Mouse (Mus musculus) embryonic facial prominence, embryonic 13.5 days (tissue): ENCODE measurements around the gene Nipsnap2. TPM values are rescaled to one million over a fixed set of nuclear protein-coding genes. Genes with fewer than 3 reads are reported as not detected.
"Not testable (repeated sequence)": the region's sequence is repeated elsewhere in the genome, so short reads cannot be mapped to it uniquely, and the experiment has no call there.

Experiments used
- ATAC-seq: fragments of 200-750 bp; cut with Nextera tagmentation; 2 replicates; pipeline ENCODE4 v1.8.0; 2017; ENCODE audit warnings: low read depth; ENCODE audit not compliant: insufficient number of reproducible peaks, insufficient read depth, low FRiP score, low TSS enrichment
- H3K27ac ChIP-seq: fragments of 300-500 bp; sonication (generic); 2 replicates; pipeline ENCODE4 v1.5.1; 2015; ENCODE audit warnings: moderate library complexity, mild to moderate bottlenecking, inconsistent platforms
- H3K27me3 ChIP-seq: fragments of 300-500 bp; sonication (generic); 2 replicates; pipeline ENCODE4 v1.6.1; 2015; ENCODE audit warnings: mild to moderate bottlenecking, inconsistent platforms
- H3K36me3 ChIP-seq: fragments of 300-500 bp; sonication (generic); 2 replicates; pipeline ENCODE4 v1.6.1; 2015; ENCODE audit warnings: mild to moderate bottlenecking, inconsistent platforms
- H3K4me1 ChIP-seq: fragments of 300-500 bp; sonication (generic); 2 replicates; pipeline ENCODE4 v1.6.1; 2015; ENCODE audit warnings: inconsistent platforms
- H3K4me2 ChIP-seq: fragments of 300-500 bp; sonication (generic); 2 replicates; pipeline ENCODE4 v1.6.1; 2015; ENCODE audit warnings: moderate library complexity, mild to moderate bottlenecking, inconsistent platforms
- H3K4me3 ChIP-seq: fragments of 300-500 bp; sonication (generic); 2 replicates; pipeline ENCODE4 v1.5.1; 2015; ENCODE audit warnings: mild to moderate bottlenecking, inconsistent platforms
- H3K9ac ChIP-seq: fragments of 300-500 bp; sonication (generic); 2 replicates; pipeline ENCODE4 v1.6.1; 2015; ENCODE audit warnings: mild to moderate bottlenecking, inconsistent platforms
- H3K9me3 ChIP-seq: fragments of 300-500 bp; sonication (generic); 2 replicates; pipeline ENCODE4 v1.6.1; 2016; ENCODE audit warnings: inconsistent platforms
- WGBS: fragments of 180-500 bp; shearing (Covaris S2); methylation state at CpG from one replicate; pipeline ENCODE4 v1.1.7; 2015; ENCODE audit warnings: mixed read lengths; 5-methylcytosine and 5-hydroxymethylcytosine counted together
- polyA plus RNA-seq: library from polyadenylated mRNA; unstranded; fragments of >200 nt; fragmentation: Nextera tagmentation; extraction: Ambion mirVana; gene quantifications from 2 replicates; pipeline ENCODE4 v1.2.1, GENCODE M21; 2015

Nipsnap2 gene
- polyA plus RNA-seq, 1 experiment from 2014 or later: 113 TPM

- peaks cover 26% of the 10 kb centered on the region for H3K4me1 ChIP-seq
- H3K4me3 ChIP-seq: peak overlapping the region; percentile 94
- no peaks in the 10 kb centered on the region for H3K9me3 ChIP-seq
- WGBS: 76% methylated on average over 6 of the region's 6 CpGs
- no peak for ATAC-seq
- H3K4me2 ChIP-seq: peak overlapping the region; percentile 62
- no peaks in the 10 kb centered on the region for H3K27me3 ChIP-seq
- peak overlapping the region; percentile 97 for H3K27ac ChIP-seq
- H3K36me3 ChIP-seq: peaks cover 25% of the 10 kb centered on the region
- H3K9ac ChIP-seq: peak overlapping the region; percentile 98
Measured at GRCm38 (mm10) chr5:129786161-129786560, 61.3 kb downstream of the Nipsnap2 start.

GRCm38 (mm10) chr5:129786818-129787790, 62.2 kb downstream of the Nipsnap2 start, which contains the start of gene Psph:
Gene Psph (minus strand): TSS chr5:129787449.
- Histone ChIP-seq H3K4me3 (peak within 1 kb of the TSS; percentile 94), H3K27ac (peak within 1 kb of the TSS; percentile 97)
- WGBS: under 1% methylated on average over 73 of the region's 73 CpGs

DNA sequence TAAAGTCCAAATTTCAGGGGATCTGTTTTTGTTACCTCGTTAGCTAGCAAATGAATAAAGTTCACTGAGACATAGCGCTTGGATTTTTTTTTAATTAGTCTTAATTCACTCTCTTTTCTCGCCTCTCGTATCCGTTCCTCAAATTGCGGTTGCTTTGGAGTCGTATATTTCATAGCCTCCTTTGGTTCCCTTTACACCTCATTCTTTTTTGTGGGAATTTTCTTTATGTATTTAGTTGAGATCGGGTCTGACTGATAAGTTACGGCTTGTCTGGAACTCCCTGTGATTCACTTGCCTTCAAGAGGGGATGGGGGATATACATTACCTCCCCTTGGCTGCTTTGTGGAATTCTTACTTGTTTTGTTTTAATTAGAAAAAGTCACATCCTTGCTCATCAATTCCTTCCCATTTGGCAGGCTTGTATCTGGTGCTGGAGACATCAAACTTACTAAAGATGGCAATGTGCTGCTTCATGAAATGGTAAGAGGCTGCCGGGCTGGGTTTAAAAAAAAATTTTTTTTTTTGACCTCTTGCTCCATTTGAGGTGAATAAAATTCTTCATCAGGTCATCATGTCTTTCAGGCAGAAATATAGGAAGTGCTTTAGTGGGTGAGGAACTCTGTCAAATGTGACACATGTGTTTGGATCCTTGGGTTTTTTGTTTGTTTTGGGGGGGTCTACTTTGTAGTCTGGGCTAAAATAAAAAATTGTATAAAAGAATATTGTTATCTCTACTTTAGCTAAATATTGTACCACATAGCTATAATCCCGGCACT, 63.1 kb downstream of the Nipsnap2 start:
- Histone ChIP-seq H3K9ac (peak overlapping the region; percentile 98), H3K27ac (0 out of 2 replicates have a peak overlapping the region, but pooled peaks have one; percentile 97), H3K4me3 (peak overlapping the region; percentile 94), H3K4me1 (peaks cover 26% of the 10 kb centered on the region), H3K27me3 (no peaks in the 10 kb centered on the region), H3K9me3 (no peaks in the 10 kb centered on the region), H3K4me2 (peak overlapping the region; percentile 70), H3K36me3 (peaks cover 42% of the 10 kb centered on the region)
- WGBS: 12% methylated on average over 11 of the region's 11 CpGs
- ATAC-seq: no peak

More at GRCm38 (mm10) chr5:129786818-129787790, 62.2 kb downstream of the Nipsnap2 start, which contains the start of gene Psph:
- peak within 1 kb of the TSS; percentile 70 for H3K4me2 ChIP-seq
- no peaks in the 10 kb centered on the region for H3K9me3 ChIP-seq
- H3K27me3 ChIP-seq: no peaks in the 10 kb centered on the region
- H3K4me1 ChIP-seq: peaks cover 26% of the 10 kb centered on the region
- peaks cover 33% of the 10 kb centered on the region for H3K36me3 ChIP-seq
- H3K9ac ChIP-seq: peak within 1 kb of the TSS; percentile 98
- peak; percentile 97 for ATAC-seq

GRCm38 (mm10) chr5:129790591-129790990, 65.7 kb downstream of the Nipsnap2 start:
- H3K27ac ChIP-seq, H3K9ac ChIP-seq, H3K27me3 ChIP-seq, ATAC-seq, H3K9me3 ChIP-seq, H3K4me3 ChIP-seq, H3K4me2 ChIP-seq: not testable (repeated sequence)
- H3K36me3 ChIP-seq: peaks cover 57% of the 10 kb centered on the region
- 90% methylated on average over 7 of the region's 8 CpGs for WGBS
- peaks cover 26% of the 10 kb centered on the region for H3K4me1 ChIP-seq

Other genes with a start within 250 kb of the Nipsnap2 start
- 63.9 and 66.3 TPM in 2 replicates for gene Sfswap, start 223.8 kb upstream of the Nipsnap2 start, polyA plus RNA-seq
- gene Mmp17, start 140.9 kb upstream of the Nipsnap2 start, polyA plus RNA-seq: 3.6 and 3.9 TPM in 2 replicates
- 6.0 and 7.5 TPM in 2 replicates for gene Zfp11, start 55.0 kb upstream of the Nipsnap2 start, polyA plus RNA-seq
- gene Sept14, start 16.6 kb upstream of the Nipsnap2 start, polyA plus RNA-seq: not detected in 2 replicates
- 205 and 223 TPM in 2 replicates for gene Mrps17, start 9.6 kb upstream of the Nipsnap2 start, polyA plus RNA-seq
- 30.3 and 33.7 TPM in 2 replicates for gene Psph, start 62.4 kb downstream of the Nipsnap2 start, polyA plus RNA-seq
- 64.6 and 81.4 TPM in 2 replicates for gene Sumf2, start 121.9 kb downstream of the Nipsnap2 start, polyA plus RNA-seq
- 929 and 951 TPM in 2 replicates for gene Chchd2, start 162.4 kb downstream of the Nipsnap2 start, polyA plus RNA-seq
- 8.7 and 9.0 TPM in 2 replicates for gene Zbed5, start 170.7 kb downstream of the Nipsnap2 start, polyA plus RNA-seq
- gene Phkg1, start 173.5 kb downstream of the Nipsnap2 start, polyA plus RNA-seq: 0.24 and 0.39 TPM in 2 replicates
- gene Nupr1l, start 183.5 kb downstream of the Nipsnap2 start, polyA plus RNA-seq: 5.6 and 8.1 TPM in 2 replicates
- 27.6 and 27.7 TPM in 2 replicates for gene Vkorc1l1, start 216.9 kb downstream of the Nipsnap2 start, polyA plus RNA-seq